Mouse (Mus musculus) midbrain, embryonic 16.5 days (tissue): ENCODE results near the gene Hspb2. TPM values are rescaled to one million over a fixed set of nuclear protein-coding genes. Genes with fewer than 3 reads are reported as not detected.

Source experiments
- ATAC-seq: fragments of 200-750 bp; cut with Nextera tagmentation; 2 replicates; pipeline ENCODE4 v1.8.0; 2017; ENCODE audit warnings: moderate TSS enrichment
- H3K27ac ChIP-seq: fragments of 300-500 bp; sonication (generic); 2 replicates; pipeline ENCODE4 v1.5.1; 2014; ENCODE audit warnings: mild to moderate bottlenecking, low read length, mixed read lengths
- H3K27me3 ChIP-seq: fragments of 300-500 bp; sonication (generic); 2 replicates; pipeline ENCODE4 v1.6.1; 2014; ENCODE audit warnings: low read depth, low read length, mixed read lengths; ENCODE audit not compliant: control insufficient read depth, insufficient read depth
- H3K36me3 ChIP-seq: fragments of 300-500 bp; sonication (generic); 2 replicates; pipeline ENCODE4 v1.6.1; 2014; ENCODE audit warnings: mild to moderate bottlenecking, low read length, moderate library complexity, mixed read lengths; ENCODE audit not compliant: control insufficient read depth, insufficient read depth
- H3K4me1 ChIP-seq: fragments of 300-500 bp; sonication (generic); 2 replicates; pipeline ENCODE4 v1.6.1; 2014; ENCODE audit warnings: mild to moderate bottlenecking, low read length, mixed read lengths; ENCODE audit not compliant: control insufficient read depth, insufficient read depth
- H3K4me2 ChIP-seq: fragments of 300-500 bp; sonication (generic); 2 replicates; pipeline ENCODE4 v1.6.1; 2014; ENCODE audit warnings: mild to moderate bottlenecking, low read length, mixed read lengths
- H3K4me3 ChIP-seq: fragments of 300-500 bp; sonication (generic); 2 replicates; pipeline ENCODE4 v1.5.1; 2014; ENCODE audit warnings: low read depth, mild to moderate bottlenecking, low read length, moderate library complexity, mixed read lengths
- H3K9ac ChIP-seq: fragments of 300-500 bp; sonication (generic); 2 replicates; pipeline ENCODE4 v1.6.1; 2014; ENCODE audit warnings: low read depth, low read length, mixed read lengths
- H3K9me3 ChIP-seq: fragments of 300-500 bp; sonication (generic); replicated peaks from 2 replicates; pipeline ENCODE4 v1.6.1; 2014; ENCODE audit warnings: mild to moderate bottlenecking, low read length, mixed read lengths; ENCODE audit not compliant: control insufficient read depth, poor library complexity, severe bottlenecking
- WGBS: fragments of 180-500 bp; shearing (Covaris S2); extraction: QIAGEN DNeasy Blood & Tissue Kit; methylation state at CpG from one replicate; pipeline ENCODE4 v1.1.7; 2014; 5-methylcytosine and 5-hydroxymethylcytosine counted together
- polyA plus RNA-seq: library from polyadenylated mRNA; unstranded; fragments of >200 nt; fragmentation: Nextera tagmentation; extraction: Ambion mirVana; gene quantifications from 2 replicates; pipeline ENCODE4 v1.2.1, GENCODE M21; 2015

Hspb2 gene
- polyA plus RNA-seq = 0.84 and 0.91 TPM in 2 replicates

GRCm38 (mm10) chr9:50752054-50752602 lies at the start of gene Hspb2:
Gene Hspb2, minus strand, starts transcription at chr9:50752354.
- Histone ChIP-seq H3K9me3 (no peaks in the 10 kb centered on the region), H3K9ac (no peak within 1 kb of the TSS), H3K4me1 (no peaks in the 10 kb centered on the region), H3K36me3 (no peaks in the 10 kb centered on the region), H3K27ac (no peak within 1 kb of the TSS), H3K4me3 (no peak within 1 kb of the TSS), H3K4me2 (no peak within 1 kb of the TSS), H3K27me3 (peaks cover 3% of the 10 kb centered on the region)
- no peak for ATAC-seq
- 66% methylated on average over 14 of the region's 14 CpGs for WGBS

- WGBS = 62% methylated on average over 2 of the region's 2 CpGs
- Histone ChIP-seq H3K27ac (no peak overlapping the region), H3K36me3 (peaks cover 25% of the 10 kb centered on the region), H3K27me3 (no peaks in the 10 kb centered on the region), H3K9me3 (no peaks in the 10 kb centered on the region), H3K4me3 (no peak overlapping the region), H3K4me2 (no peak overlapping the region), H3K4me1 (no peaks in the 10 kb centered on the region), H3K9ac (no peak overlapping the region)
- no peak for ATAC-seq
Measured at GRCm38 (mm10) chr9:50800985-50801384, 48.8 kb upstream of the Hspb2 start.

GRCm38 (mm10) chr9:50798368-50798767 lies 46.2 kb upstream of the Hspb2 start:
- H3K4me2 ChIP-seq = no peak overlapping the region
- H3K4me3 ChIP-seq = no peak overlapping the region
- no peaks in the 10 kb centered on the region for H3K9me3 ChIP-seq
- H3K27me3 ChIP-seq = no peaks in the 10 kb centered on the region
- H3K9ac ChIP-seq = no peak overlapping the region
- H3K27ac ChIP-seq = no peak overlapping the region
- H3K36me3 ChIP-seq = peaks cover 7% of the 10 kb centered on the region
- WGBS = 78% methylated on average over 5 of the region's 5 CpGs
- H3K4me1 ChIP-seq = no peaks in the 10 kb centered on the region
- ATAC-seq = no peak

GRCm38 (mm10) chr9:50797641-50798040 lies 45.5 kb upstream of the Hspb2 start:
- H3K9ac ChIP-seq = no peak overlapping the region
- no peak overlapping the region for H3K4me3 ChIP-seq
- H3K4me2 ChIP-seq = no peak overlapping the region
- ATAC-seq = no peak
- no peaks in the 10 kb centered on the region for H3K4me1 ChIP-seq
- H3K36me3 ChIP-seq = peaks cover under 1% of the 10 kb centered on the region
- 96% methylated on average over 7 of the region's 7 CpGs for WGBS
- no peak overlapping the region for H3K27ac ChIP-seq
- H3K9me3 ChIP-seq = no peaks in the 10 kb centered on the region
- H3K27me3 ChIP-seq = no peaks in the 10 kb centered on the region

- Histone ChIP-seq H3K27me3 (no peaks in the 10 kb centered on the region), H3K36me3 (peaks cover 3% of the 10 kb centered on the region; the same call in 1 of the 2 replicates), H3K27ac (no peak overlapping the region), H3K4me3 (no peak overlapping the region), H3K4me1 (no peaks in the 10 kb centered on the region), H3K9ac (no peak overlapping the region), H3K9me3 (no peaks in the 10 kb centered on the region), H3K4me2 (no peak overlapping the region)
- no peak for ATAC-seq
- 92% methylated on average over 8 of the region's 8 CpGs for WGBS
Measured at GRCm38 (mm10) chr9:50796776-50797175, 44.6 kb upstream of the Hspb2 start.

- Histone ChIP-seq H3K9ac (no peak overlapping the region), H3K36me3 (peaks cover 3% of the 10 kb centered on the region; the same call in 1 of the 2 replicates), H3K27ac (no peak overlapping the region), H3K27me3 (no peaks in the 10 kb centered on the region), H3K4me3 (no peak overlapping the region), H3K4me1 (no peaks in the 10 kb centered on the region), H3K4me2 (no peak overlapping the region), H3K9me3 (no peaks in the 10 kb centered on the region)
- 95% methylated on average over 3 of the region's 3 CpGs for WGBS
- ATAC-seq = no peak
Measured at GRCm38 (mm10) chr9:50795266-50795665, 43.1 kb upstream of the Hspb2 start.

- ATAC-seq = no peak
- Histone ChIP-seq H3K27ac (no peak overlapping the region), H3K4me1 (no peaks in the 10 kb centered on the region), H3K9ac (no peak overlapping the region), H3K4me3 (no peak overlapping the region), H3K9me3 (no peaks in the 10 kb centered on the region), H3K4me2 (no peak overlapping the region), H3K36me3 (peaks cover 39% of the 10 kb centered on the region), H3K27me3 (no peaks in the 10 kb centered on the region)
- WGBS = 70% methylated on average over 2 of the region's 2 CpGs
Measured at GRCm38 (mm10) chr9:50782155-50782554, 30.0 kb upstream of the Hspb2 start.

GRCm38 (mm10) chr9:50776162-50776760 lies 24.1 kb upstream of the Hspb2 start:
- H3K27ac ChIP-seq = peak overlapping the region; percentile 92
- H3K27me3 ChIP-seq = no peaks in the 10 kb centered on the region
- H3K4me1 ChIP-seq = peaks cover 19% of the 10 kb centered on the region
- H3K4me3 ChIP-seq = peak overlapping the region; percentile 82
- no peaks in the 10 kb centered on the region for H3K9me3 ChIP-seq
- WGBS = 60% methylated on average over 11 of the region's 11 CpGs
- H3K4me2 ChIP-seq = peak overlapping the region; percentile 75
- H3K36me3 ChIP-seq = peaks cover 14% of the 10 kb centered on the region
- peak overlapping the region; percentile 89 for H3K9ac ChIP-seq
- ATAC-seq = no peak

GRCm38 (mm10) chr9:50775662-50776126 lies 23.5 kb upstream of the Hspb2 start:
- Histone ChIP-seq H3K36me3 (peaks cover 9% of the 10 kb centered on the region; the same call in 1 of the 2 replicates), H3K9me3 (no peaks in the 10 kb centered on the region), H3K4me3 (peak overlapping the region; percentile 82), H3K27ac (peak overlapping the region; percentile 92), H3K9ac (peak overlapping the region; percentile 89), H3K27me3 (no peaks in the 10 kb centered on the region), H3K4me2 (peak overlapping the region; percentile 75), H3K4me1 (peaks cover 19% of the 10 kb centered on the region)
- WGBS = under 1% methylated on average over 30 of the region's 30 CpGs
- ATAC-seq = peak; percentile 61
